Mouse (Mus musculus): Measurements from ENCODE around the gene Zfp592. TPM values are rescaled to one million over a fixed set of nuclear protein-coding genes. Genes with fewer than 3 reads are reported as not detected.
"Not testable (repeated sequence)": the region's sequence is repeated elsewhere in the genome, so short reads cannot be mapped to it uniquely, and the experiment has no call there.

The Zfp592 gene
- total RNA-seq (2021), result 10 to 100 TPM; 14.3 to 18.4 TPM
- long read RNA-seq, experiment 1, full-length matches to known transcripts, result 1 of 8 reads
- long read RNA-seq, experiment 1, partial matches to known transcripts, result 5 of 8 reads
- long read RNA-seq, experiment 1, other reads (novel, unspliced or antisense), result 2 of 8 reads
- long read RNA-seq, experiment 2, full-length matches to known transcripts, result 2 of 7 reads
- long read RNA-seq, experiment 2, partial matches to known transcripts, result 3 of 7 reads
- long read RNA-seq, experiment 2, other reads (novel, unspliced or antisense), result 2 of 7 reads

- DNase-seq, result peak; percentile 87 to 90
These were observed at the start of gene Zfp592 for GRCm38 (mm10) chr7:80992980-80993833. TSS of gene Zfp592 (plus strand) at chr7:80993681.

- peak; percentile 96 to 97 for DNase-seq
These were observed 45.8 kb upstream of the Zfp592 start, which contains the start of gene Sec11a for GRCm38 (mm10) chr7:80947445-80948350. TSS of gene Sec11a (minus strand) at chr7:80947780.

- no peak for DNase-seq
These were observed 42.0 kb upstream of the Zfp592 start for GRCm38 (mm10) chr7:80951461-80951860.

GRCm38 (mm10) chr7:80952140-80952539 lies 41.3 kb upstream of the Zfp592 start:
- DNase-seq, result no peak

- no peak for DNase-seq
These were observed 39.2 kb upstream of the Zfp592 start for GRCm38 (mm10) chr7:80954251-80954650.

- no peak for DNase-seq
These were observed 36.6 kb upstream of the Zfp592 start for GRCm38 (mm10) chr7:80956891-80957290.

- no peak for DNase-seq
These were observed 34.5 kb upstream of the Zfp592 start for GRCm38 (mm10) chr7:80959003-80959402.

GRCm38 (mm10) chr7:80962799-80963198 lies 30.7 kb upstream of the Zfp592 start:
- no peak for DNase-seq

GRCm38 (mm10) chr7:80970913-80971312 lies 22.6 kb upstream of the Zfp592 start:
- DNase-seq, result peak; percentile 50 to 53

GRCm38 (mm10) chr7:80971419-80971818 lies 22.1 kb upstream of the Zfp592 start:
- no peak for DNase-seq

- no peak for DNase-seq
These were observed 21.4 kb upstream of the Zfp592 start for GRCm38 (mm10) chr7:80972082-80972481.

- peak in 1 of 2 experiments; percentile 12 for DNase-seq
These were observed 20.4 kb upstream of the Zfp592 start for GRCm38 (mm10) chr7:80972920-80973637.

- DNase-seq, result not testable (repeated sequence)
These were observed 19.9 kb upstream of the Zfp592 start for GRCm38 (mm10) chr7:80973638-80974015.

- DNase-seq, result no peak
These were observed 12.9 kb upstream of the Zfp592 start for GRCm38 (mm10) chr7:80980566-80980965.

GRCm38 (mm10) chr7:80986458-80987187 lies 6.9 kb upstream of the Zfp592 start:
- DNase-seq, result no peak

GRCm38 (mm10) chr7:80987805-80988625 lies 5.5 kb upstream of the Zfp592 start:
- DNase-seq, result no peak

- no peak for DNase-seq
These were observed 3.2 kb upstream of the Zfp592 start for GRCm38 (mm10) chr7:80990276-80990675.

GRCm38 (mm10) chr7:80991589-80991988 lies 1.9 kb upstream of the Zfp592 start:
- DNase-seq, result no peak

GRCm38 (mm10) chr7:80992063-80992462 lies 1.4 kb upstream of the Zfp592 start:
- DNase-seq, result no peak

GRCm38 (mm10) chr7:80992631-80992979 lies 876 bp upstream of the Zfp592 start:
- peak in 1 of 2 experiments; percentile 44 for DNase-seq

All from heart, adult 18-20 months (tissue).